Mouse (Mus musculus) liver, embryonic 13.5 days (tissue): Measurements from ENCODE around the gene Fam83d. TPM values are rescaled to one million over a fixed set of nuclear protein-coding genes. Genes with fewer than 3 reads are reported as not detected.
A peak's percentile ranks its signal among the peaks of the same experiment; 100 is the strongest.

ENCODE experiments used
- ATAC-seq: fragments of 200-750 bp; cut with Nextera tagmentation; 2 replicates; pipeline ENCODE4 v1.8.0; 2017; ENCODE audit warnings: low read depth, mild to moderate bottlenecking, moderate number of reproducible peaks, moderate library complexity
- DNase-seq: peaks from one replicate; pipeline ENCODE4 v3.0.0; 2022
- H3K27ac ChIP-seq: fragments of 300-500 bp; sonication (generic); 2 replicates; pipeline ENCODE4 v1.5.1; 2015; ENCODE audit warnings: moderate library complexity, mild to moderate bottlenecking, inconsistent platforms
- H3K27me3 ChIP-seq: fragments of 300-500 bp; sonication (generic); 2 replicates; pipeline ENCODE4 v1.6.1; 2015; ENCODE audit warnings: mild to moderate bottlenecking, inconsistent platforms
- H3K36me3 ChIP-seq: fragments of 300-500 bp; sonication (generic); 2 replicates; pipeline ENCODE4 v1.6.1; 2015; ENCODE audit warnings: mild to moderate bottlenecking, inconsistent platforms
- H3K4me1 ChIP-seq: fragments of 300-500 bp; sonication (generic); replicated peaks from 2 replicates; pipeline ENCODE4 v1.6.1; 2015; ENCODE audit warnings: inconsistent platforms
- H3K4me2 ChIP-seq: fragments of 300-500 bp; sonication (generic); 2 replicates; pipeline ENCODE4 v1.6.1; 2015; ENCODE audit warnings: inconsistent platforms, mild to moderate bottlenecking, moderate library complexity
- H3K4me3 ChIP-seq: fragments of 300-500 bp; sonication (generic); replicated peaks from 2 replicates; pipeline ENCODE4 v1.5.1; 2015; ENCODE audit warnings: mild to moderate bottlenecking, inconsistent platforms
- H3K9ac ChIP-seq: fragments of 300-500 bp; sonication (generic); 2 replicates; pipeline ENCODE4 v1.6.1; 2015; ENCODE audit warnings: mild to moderate bottlenecking, inconsistent platforms
- H3K9me3 ChIP-seq: fragments of 300-500 bp; sonication (generic); replicated peaks from 2 replicates; pipeline ENCODE4 v1.6.1; 2016; ENCODE audit warnings: inconsistent platforms
- WGBS: fragments of 180-500 bp; shearing (Covaris S2); methylation state at CpG from one replicate; pipeline ENCODE4 v1.1.7; 2015; ENCODE audit not compliant: insufficient replicate concordance; 5-methylcytosine and 5-hydroxymethylcytosine counted together
- polyA plus RNA-seq: library from polyadenylated mRNA; unstranded; fragments of >200 nt; fragmentation: Nextera tagmentation; extraction: Ambion mirVana; gene quantifications from 2 replicates; pipeline ENCODE4 v1.2.1, GENCODE M21; 2015

Gene Fam83d
- 15.7 and 18.1 TPM in 2 replicates for polyA plus RNA-seq

- Histone ChIP-seq H3K27me3 (no peaks in the 10 kb centered on the region), H3K4me3 (peak within 1 kb of the TSS; percentile 93), H3K36me3 (peaks cover 25% of the 10 kb centered on the region), H3K9ac (peak within 1 kb of the TSS; percentile 92), H3K4me2 (peak within 1 kb of the TSS; percentile 96), H3K4me1 (peaks cover 46% of the 10 kb centered on the region), H3K27ac (peak within 1 kb of the TSS; percentile 96), H3K9me3 (no peaks in the 10 kb centered on the region)
- DNase-seq: peak; percentile 98
- peak; percentile 93 for ATAC-seq
- under 1% methylated on average over 48 of the region's 48 CpGs for WGBS
Measured at GRCm38 (mm10) chr2:158767742-158768339, at the start of gene Fam83d. Fam83d (plus strand) TSS chr2:158768093.

- Histone ChIP-seq H3K9me3 (no peaks in the 10 kb centered on the region), H3K4me3 (no peak overlapping the region), H3K27ac (no peak overlapping the region), H3K36me3 (no peaks in the 10 kb centered on the region), H3K9ac (no peak overlapping the region), H3K4me1 (peaks cover 4% of the 10 kb centered on the region), H3K4me2 (no peak overlapping the region), H3K27me3 (peaks cover 13% of the 10 kb centered on the region)
- WGBS: 56% methylated on average over 12 of the region's 12 CpGs
- no peak for ATAC-seq
- no peak for DNase-seq
Measured at GRCm38 (mm10) chr2:158718816-158719549, 48.9 kb upstream of the Fam83d start.

- Histone ChIP-seq H3K4me3 (no peak overlapping the region), H3K27ac (no peak overlapping the region), H3K9me3 (no peaks in the 10 kb centered on the region), H3K4me1 (peaks cover 5% of the 10 kb centered on the region), H3K9ac (no peak overlapping the region), H3K4me2 (no peak overlapping the region), H3K36me3 (no peaks in the 10 kb centered on the region), H3K27me3 (peaks cover 13% of the 10 kb centered on the region)
- DNase-seq: no peak
- no peak for ATAC-seq
- 69% methylated on average over 16 of the region's 16 CpGs for WGBS
Measured at GRCm38 (mm10) chr2:158720715-158721370, 47.0 kb upstream of the Fam83d start.

GRCm38 (mm10) chr2:158721481-158721880 is 46.4 kb upstream of the Fam83d start:
- H3K27ac ChIP-seq: no peak overlapping the region
- no peaks in the 10 kb centered on the region for H3K9me3 ChIP-seq
- 38% methylated on average over 3 of the region's 3 CpGs for WGBS
- no peak for DNase-seq
- no peak overlapping the region for H3K4me2 ChIP-seq
- H3K4me1 ChIP-seq: peaks cover 5% of the 10 kb centered on the region
- H3K9ac ChIP-seq: no peak overlapping the region
- no peaks in the 10 kb centered on the region for H3K36me3 ChIP-seq
- peaks cover 13% of the 10 kb centered on the region for H3K27me3 ChIP-seq
- no peak overlapping the region for H3K4me3 ChIP-seq
- no peak for ATAC-seq

GRCm38 (mm10) chr2:158722135-158722534 is 45.8 kb upstream of the Fam83d start:
- ATAC-seq (no peak), DNase-seq (no peak)
- H3K4me1 ChIP-seq: peaks cover 5% of the 10 kb centered on the region
- H3K27ac ChIP-seq: no peak overlapping the region
- H3K4me3 ChIP-seq: no peak overlapping the region
- no peak overlapping the region for H3K9ac ChIP-seq
- H3K27me3 ChIP-seq: peaks cover 13% of the 10 kb centered on the region
- H3K9me3 ChIP-seq: no peaks in the 10 kb centered on the region
- H3K4me2 ChIP-seq: no peak overlapping the region
- no peaks in the 10 kb centered on the region for H3K36me3 ChIP-seq
- WGBS: 40% methylated on average over 4 of the region's 4 CpGs

- H3K36me3 ChIP-seq: no peaks in the 10 kb centered on the region
- 2% methylated on average over 6 of the region's 6 CpGs for WGBS
- H3K9me3 ChIP-seq: no peaks in the 10 kb centered on the region
- H3K4me3 ChIP-seq: no peak overlapping the region
- 0 out of 2 replicates have a peak, but pooled peaks have one; percentile 36 for ATAC-seq
- no peak overlapping the region for H3K4me2 ChIP-seq
- H3K9ac ChIP-seq: no peak overlapping the region
- H3K4me1 ChIP-seq: peaks cover 5% of the 10 kb centered on the region
- H3K27ac ChIP-seq: no peak overlapping the region
- no peak for DNase-seq
- H3K27me3 ChIP-seq: peaks cover 13% of the 10 kb centered on the region
Measured at GRCm38 (mm10) chr2:158722991-158723551, 44.8 kb upstream of the Fam83d start.

GRCm38 (mm10) chr2:158723806-158724205 is 44.1 kb upstream of the Fam83d start:
- Histone ChIP-seq H3K4me1 (peaks cover 5% of the 10 kb centered on the region), H3K9me3 (no peaks in the 10 kb centered on the region), H3K4me3 (no peak overlapping the region), H3K27ac (no peak overlapping the region), H3K9ac (no peak overlapping the region), H3K36me3 (no peaks in the 10 kb centered on the region), H3K4me2 (no peak overlapping the region), H3K27me3 (peaks cover 13% of the 10 kb centered on the region)
- no peak for DNase-seq
- no peak for ATAC-seq
- WGBS: 12% methylated on average over 6 of the region's 6 CpGs

- peaks cover 13% of the 10 kb centered on the region for H3K27me3 ChIP-seq
- no peak for ATAC-seq
- H3K27ac ChIP-seq: no peak overlapping the region
- WGBS: 62% methylated on average over 6 of the region's 6 CpGs
- H3K9ac ChIP-seq: no peak overlapping the region
- H3K4me1 ChIP-seq: peaks cover 5% of the 10 kb centered on the region
- no peak overlapping the region for H3K4me2 ChIP-seq
- no peaks in the 10 kb centered on the region for H3K36me3 ChIP-seq
- H3K4me3 ChIP-seq: no peak overlapping the region
- no peaks in the 10 kb centered on the region for H3K9me3 ChIP-seq
- DNase-seq: no peak
Measured at GRCm38 (mm10) chr2:158726252-158726651, 41.6 kb upstream of the Fam83d start.

GRCm38 (mm10) chr2:158728061-158728815 is 39.7 kb upstream of the Fam83d start:
- Histone ChIP-seq H3K4me3 (no peak overlapping the region), H3K27me3 (peaks cover 7% of the 10 kb centered on the region; the same call in 1 of the 2 replicates), H3K27ac (no peak overlapping the region), H3K36me3 (no peaks in the 10 kb centered on the region), H3K9ac (no peak overlapping the region), H3K4me2 (no peak overlapping the region), H3K4me1 (peaks cover 5% of the 10 kb centered on the region), H3K9me3 (no peaks in the 10 kb centered on the region)
- ATAC-seq (no peak), DNase-seq (no peak)
- WGBS: 33% methylated on average over 7 of the region's 7 CpGs

- no peaks in the 10 kb centered on the region for H3K9me3 ChIP-seq
- no peaks in the 10 kb centered on the region for H3K27me3 ChIP-seq
- DNase-seq (no peak), ATAC-seq (no peak)
- H3K36me3 ChIP-seq: no peaks in the 10 kb centered on the region
- H3K4me3 ChIP-seq: no peak overlapping the region
- H3K27ac ChIP-seq: no peak overlapping the region
- H3K4me2 ChIP-seq: no peak overlapping the region
- WGBS: 45% methylated on average over 3 of the region's 3 CpGs
- H3K4me1 ChIP-seq: no peaks in the 10 kb centered on the region
- no peak overlapping the region for H3K9ac ChIP-seq
Measured at GRCm38 (mm10) chr2:158730896-158731295, 37.0 kb upstream of the Fam83d start.

- Histone ChIP-seq H3K4me2 (no peak overlapping the region), H3K9me3 (no peaks in the 10 kb centered on the region), H3K27me3 (no peaks in the 10 kb centered on the region), H3K36me3 (no peaks in the 10 kb centered on the region), H3K9ac (no peak overlapping the region), H3K4me1 (no peaks in the 10 kb centered on the region), H3K27ac (no peak overlapping the region), H3K4me3 (no peak overlapping the region)
- ATAC-seq (no peak), DNase-seq (no peak)
- 74% methylated on average over 9 of the region's 9 CpGs for WGBS
Measured at GRCm38 (mm10) chr2:158732521-158732920, 35.4 kb upstream of the Fam83d start.
